Mouse (Mus musculus) embryonic facial prominence, embryonic 12.5 days (tissue): ENCODE results near the gene Ctsf. TPM values are rescaled to one million over a fixed set of nuclear protein-coding genes. Genes with fewer than 3 reads are reported as not detected.
"Not testable (repeated sequence)": the region's sequence is repeated elsewhere in the genome, so short reads cannot be mapped to it uniquely, and the experiment has no call there.

Source experiments
- ATAC-seq: fragments of 200-750 bp; cut with Nextera tagmentation; 2 replicates; pipeline ENCODE4 v1.8.0; 2017; ENCODE audit not compliant: insufficient number of reproducible peaks, insufficient read depth, low FRiP score, low TSS enrichment
- H3K27ac ChIP-seq: fragments of 300-500 bp; sonication (generic); 2 replicates; pipeline ENCODE4 v1.5.1; 2016; ENCODE audit warnings: mild to moderate bottlenecking
- H3K27me3 ChIP-seq: fragments of 300-500 bp; sonication (generic); 2 replicates; pipeline ENCODE4 v1.6.1; 2016; ENCODE audit warnings: mild to moderate bottlenecking, moderate library complexity
- H3K36me3 ChIP-seq: fragments of 300-500 bp; sonication (generic); 2 replicates; pipeline ENCODE4 v1.6.1; 2016; ENCODE audit warnings: mild to moderate bottlenecking
- H3K4me1 ChIP-seq: fragments of 300-500 bp; sonication (generic); 2 replicates; pipeline ENCODE4 v1.6.1; 2016
- H3K4me2 ChIP-seq: fragments of 300-500 bp; sonication (generic); replicated peaks from 2 replicates; pipeline ENCODE4 v1.6.1; 2016; ENCODE audit warnings: mild to moderate bottlenecking, moderate library complexity
- H3K4me3 ChIP-seq: fragments of 300-500 bp; sonication (generic); 2 replicates; pipeline ENCODE4 v1.5.1; 2016; ENCODE audit warnings: mild to moderate bottlenecking
- H3K9ac ChIP-seq: fragments of 300-500 bp; sonication (generic); 2 replicates; pipeline ENCODE4 v1.6.1; 2016; ENCODE audit warnings: mild to moderate bottlenecking, moderate library complexity
- H3K9me3 ChIP-seq: fragments of 300-500 bp; sonication (generic); 2 replicates; pipeline ENCODE4 v1.6.1; 2016; ENCODE audit warnings: mild to moderate bottlenecking, moderate library complexity
- WGBS: fragments of 180-500 bp; shearing (Covaris S2); methylation state at CpG from one replicate; pipeline ENCODE4 v1.1.7; 2016; 5-methylcytosine and 5-hydroxymethylcytosine counted together
- polyA plus RNA-seq: library from polyadenylated mRNA; unstranded; fragments of >200 nt; fragmentation: Nextera tagmentation; extraction: Ambion mirVana; gene quantifications from 2 replicates; pipeline ENCODE4 v1.2.1, GENCODE M21; 2016

Gene Ctsf
- polyA plus RNA-seq, 1 experiment from 2014 or later = 45.1 TPM

GRCm38 (mm10) chr19:4855470-4855820, 515 bp downstream of the Ctsf start:
- Histone ChIP-seq H3K27me3 (no peaks in the 10 kb centered on the region), H3K4me2 (peak overlapping the region; percentile 99), H3K9me3 (no peaks in the 10 kb centered on the region), H3K27ac (0 out of 2 replicates have a peak overlapping the region, but pooled peaks have one; percentile 17), H3K4me3 (peak overlapping the region; percentile 65), H3K36me3 (peaks cover 9% of the 10 kb centered on the region; the same call in 1 of the 2 replicates), H3K9ac (peak overlapping the region; percentile 82), H3K4me1 (peaks cover 8% of the 10 kb centered on the region)
- WGBS = 2% methylated on average over 14 of the region's 14 CpGs
- ATAC-seq = 0 out of 2 replicates have a peak, but pooled peaks have one; percentile 77

DNA sequence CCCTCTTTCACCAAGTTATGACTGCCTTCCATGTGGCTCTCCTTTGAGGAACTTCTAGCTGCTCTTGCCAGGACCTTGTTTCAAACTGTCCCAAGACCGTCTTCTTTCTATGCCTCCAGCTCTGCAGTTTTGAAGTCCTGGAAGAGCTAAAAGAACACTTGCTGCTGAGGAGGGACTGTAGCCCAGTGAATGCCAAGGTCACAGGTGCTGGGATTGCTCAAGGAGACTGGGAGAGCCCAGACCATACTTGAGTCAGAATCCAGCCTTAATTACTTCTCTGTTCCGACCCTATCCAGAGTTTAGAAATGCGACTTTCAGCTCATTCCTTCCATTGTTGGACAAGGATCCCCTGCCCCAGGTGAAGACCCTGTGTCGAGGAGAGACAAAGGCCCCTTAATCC, 1.0 kb downstream of the Ctsf start:
- 63% methylated on average over 4 of the region's 4 CpGs for WGBS
- H3K27me3 ChIP-seq = no peaks in the 10 kb centered on the region
- H3K36me3 ChIP-seq = peaks cover 9% of the 10 kb centered on the region; the same call in 1 of the 2 replicates
- ATAC-seq = no peak
- H3K4me3 ChIP-seq = peak overlapping the region; percentile 65
- H3K4me1 ChIP-seq = peaks cover 8% of the 10 kb centered on the region
- H3K4me2 ChIP-seq = peak overlapping the region; percentile 99
- H3K9ac ChIP-seq = peak overlapping the region; percentile 82; the same call in 1 of the 2 replicates
- H3K27ac ChIP-seq = no peak overlapping the region
- H3K9me3 ChIP-seq = no peaks in the 10 kb centered on the region

- no peak overlapping the region for H3K4me3 ChIP-seq
- H3K9ac ChIP-seq = no peak overlapping the region; the same call in 1 of the 2 replicates
- WGBS = 75% methylated on average over 6 of the region's 6 CpGs
- no peaks in the 10 kb centered on the region for H3K27me3 ChIP-seq
- peaks cover 8% of the 10 kb centered on the region for H3K4me1 ChIP-seq
- no peak for ATAC-seq
- H3K27ac ChIP-seq = no peak overlapping the region
- H3K9me3 ChIP-seq = no peaks in the 10 kb centered on the region
- H3K4me2 ChIP-seq = no peak overlapping the region
- H3K36me3 ChIP-seq = peaks cover 9% of the 10 kb centered on the region; the same call in 1 of the 2 replicates
These were observed 4.2 kb downstream of the Ctsf start for GRCm38 (mm10) chr19:4859081-4859480.

DNA sequence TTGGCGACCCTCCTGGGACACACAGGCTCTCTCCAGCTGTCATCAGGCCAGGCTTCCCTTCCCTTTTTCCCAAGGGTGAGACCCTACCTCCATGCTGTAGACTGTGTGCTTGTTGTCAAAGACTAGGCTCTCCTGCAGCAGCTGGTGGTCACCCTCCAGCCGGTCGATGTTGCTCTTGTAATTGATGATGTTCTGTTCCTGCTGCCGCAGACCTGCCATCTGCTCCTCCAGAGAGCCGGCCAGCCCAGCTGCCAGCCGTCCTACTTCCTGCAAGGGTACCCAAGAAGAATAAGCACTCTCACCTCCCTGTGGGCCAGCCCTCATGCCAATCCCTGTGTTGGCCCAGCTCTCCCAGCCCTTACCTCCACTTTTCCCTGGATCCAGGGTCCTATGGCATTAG, 8.1 kb downstream of the Ctsf start:
- Histone ChIP-seq H3K36me3 (peaks cover 4% of the 10 kb centered on the region; the same call in 1 of the 2 replicates), H3K27me3 (peaks cover 12% of the 10 kb centered on the region), H3K9ac (no peak overlapping the region), H3K4me2 (no peak overlapping the region), H3K4me1 (no peaks in the 10 kb centered on the region), H3K9me3 (no peaks in the 10 kb centered on the region), H3K4me3 (no peak overlapping the region), H3K27ac (no peak overlapping the region)
- WGBS = 77% methylated on average over 6 of the region's 6 CpGs
- ATAC-seq = no peak

- peak overlapping the region; percentile 14; the same call in 1 of the 2 replicates for H3K4me2 ChIP-seq
These were observed 10.2 kb downstream of the Ctsf start for GRCm38 (mm10) chr19:4865147-4865546.

DNA sequence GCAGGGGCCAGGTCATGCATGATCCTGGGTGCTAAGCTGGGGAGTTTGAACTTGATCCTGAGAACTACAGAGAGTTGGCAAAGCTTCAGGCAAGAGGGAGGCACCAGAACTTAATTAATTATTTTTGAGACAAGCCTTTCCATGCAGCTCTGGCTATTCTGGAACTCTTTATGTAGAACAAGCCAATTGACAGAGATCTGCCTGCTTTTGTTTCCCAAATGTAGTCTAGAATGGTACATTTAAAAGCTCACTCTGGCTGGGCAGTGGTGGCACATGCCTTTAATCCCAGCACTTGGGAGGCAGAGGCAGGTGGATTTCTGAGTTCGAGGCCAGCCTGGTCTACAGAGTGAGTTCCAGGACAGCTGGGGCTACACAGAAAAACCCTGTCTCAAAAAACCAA, 19.7 kb downstream of the Ctsf start:
- not testable (repeated sequence) for H3K27me3 ChIP-seq, H3K9me3 ChIP-seq, H3K9ac ChIP-seq, H3K36me3 ChIP-seq, H3K4me3 ChIP-seq, H3K4me2 ChIP-seq, ATAC-seq, H3K27ac ChIP-seq
- H3K4me1 ChIP-seq = peaks cover 14% of the 10 kb centered on the region; the same call in 1 of the 2 replicates
- WGBS = 70% methylated on average over 1 of the region's 1 CpGs

More at GRCm38 (mm10) chr19:4865147-4865546, 10.2 kb downstream of the Ctsf start:
- Histone ChIP-seq H3K27me3 (peaks cover 18% of the 10 kb centered on the region), H3K9ac (no peak overlapping the region), H3K4me1 (no peaks in the 10 kb centered on the region), H3K36me3 (no peaks in the 10 kb centered on the region), H3K9me3 (no peaks in the 10 kb centered on the region), H3K27ac (no peak overlapping the region), H3K4me3 (no peak overlapping the region)
- ATAC-seq = no peak
- 5% methylated on average over 17 of the region's 17 CpGs for WGBS

DNA sequence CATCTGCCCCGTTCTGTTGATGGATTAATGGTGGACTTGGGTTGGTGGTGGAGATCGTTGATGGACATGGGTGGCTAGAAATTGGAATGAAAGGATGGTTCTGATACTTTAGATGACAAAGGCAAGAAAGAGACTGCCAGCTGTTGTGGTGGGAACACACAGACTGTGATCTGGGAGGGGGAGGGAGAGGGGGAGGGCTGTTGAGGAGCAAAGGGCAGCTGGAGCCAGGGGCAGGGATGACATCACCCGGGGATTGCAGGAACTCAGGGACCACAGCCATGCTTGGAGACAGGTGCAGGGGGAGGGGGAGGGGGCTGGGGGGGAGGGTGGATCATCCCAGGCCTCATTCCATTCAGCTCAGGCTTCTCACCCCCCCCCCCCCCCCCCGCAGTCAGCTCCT, 21.3 kb downstream of the Ctsf start:
- peaks cover 14% of the 10 kb centered on the region; the same call in 1 of the 2 replicates for H3K4me1 ChIP-seq
- no peak overlapping the region for H3K27ac ChIP-seq
- no peak overlapping the region for H3K4me3 ChIP-seq
- no peak for ATAC-seq
- no peaks in the 10 kb centered on the region for H3K27me3 ChIP-seq
- 66% methylated on average over 3 of the region's 4 CpGs for WGBS
- no peak overlapping the region for H3K9ac ChIP-seq
- no peaks in the 10 kb centered on the region for H3K9me3 ChIP-seq
- H3K36me3 ChIP-seq = no peaks in the 10 kb centered on the region
- no peak overlapping the region for H3K4me2 ChIP-seq

DNA sequence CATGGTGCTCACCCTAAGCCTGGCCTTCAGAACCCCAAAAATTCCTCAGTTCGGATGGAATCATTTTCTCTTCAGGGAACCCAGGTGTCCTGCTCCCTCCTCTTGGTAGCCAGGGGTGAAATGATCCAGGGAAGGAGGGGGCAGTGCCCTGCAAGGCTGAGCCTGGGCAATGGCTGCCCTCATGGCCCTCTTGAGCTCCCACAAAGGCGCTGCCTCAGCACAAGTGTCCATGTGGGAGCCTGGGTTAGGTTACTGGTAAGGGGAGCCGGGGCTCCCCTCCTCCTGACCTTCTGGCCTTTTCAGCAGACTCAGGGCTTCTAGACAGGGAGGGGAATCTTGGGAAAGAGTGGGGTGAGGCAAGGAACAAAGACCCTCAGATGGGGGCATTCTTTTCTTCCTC, 21.8 kb downstream of the Ctsf start:
- Histone ChIP-seq H3K9ac (no peak overlapping the region), H3K4me2 (no peak overlapping the region), H3K27ac (no peak overlapping the region), H3K36me3 (no peaks in the 10 kb centered on the region), H3K4me3 (no peak overlapping the region), H3K27me3 (no peaks in the 10 kb centered on the region), H3K4me1 (peaks cover 14% of the 10 kb centered on the region; the same call in 1 of the 2 replicates), H3K9me3 (no peaks in the 10 kb centered on the region)
- ATAC-seq = no peak
- WGBS = 70% methylated on average over 3 of the region's 3 CpGs

DNA sequence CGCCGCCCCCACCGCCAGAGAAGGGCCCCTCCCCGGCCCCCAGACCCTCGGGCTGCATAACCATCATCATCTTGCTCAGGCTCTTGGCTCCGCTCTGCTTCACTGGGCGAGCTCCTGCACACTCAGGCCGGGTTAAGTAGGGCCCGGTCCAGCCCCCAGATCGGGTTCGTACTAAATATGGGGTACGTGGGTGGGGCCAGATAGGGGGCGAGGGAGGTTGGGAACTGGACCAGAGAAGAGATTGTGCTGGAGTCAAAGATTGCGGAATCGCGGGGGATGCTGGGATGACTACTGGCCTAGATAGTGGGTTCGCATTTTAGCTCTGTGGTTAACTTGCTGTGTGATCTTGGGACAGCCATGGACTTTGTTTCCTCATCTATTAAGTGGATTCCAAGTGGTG, 22.9 kb downstream of the Ctsf start, which contains the start of gene Actn3:
Gene Actn3, minus strand, starts transcription at position 125 of the 400 bp plus-strand sequence.
- 4% methylated on average over 17 of the region's 17 CpGs for WGBS
- no peak; the same call in 1 of the 2 replicates for ATAC-seq
- peak within 1 kb of the TSS; percentile 74 for H3K27ac ChIP-seq

DNA sequence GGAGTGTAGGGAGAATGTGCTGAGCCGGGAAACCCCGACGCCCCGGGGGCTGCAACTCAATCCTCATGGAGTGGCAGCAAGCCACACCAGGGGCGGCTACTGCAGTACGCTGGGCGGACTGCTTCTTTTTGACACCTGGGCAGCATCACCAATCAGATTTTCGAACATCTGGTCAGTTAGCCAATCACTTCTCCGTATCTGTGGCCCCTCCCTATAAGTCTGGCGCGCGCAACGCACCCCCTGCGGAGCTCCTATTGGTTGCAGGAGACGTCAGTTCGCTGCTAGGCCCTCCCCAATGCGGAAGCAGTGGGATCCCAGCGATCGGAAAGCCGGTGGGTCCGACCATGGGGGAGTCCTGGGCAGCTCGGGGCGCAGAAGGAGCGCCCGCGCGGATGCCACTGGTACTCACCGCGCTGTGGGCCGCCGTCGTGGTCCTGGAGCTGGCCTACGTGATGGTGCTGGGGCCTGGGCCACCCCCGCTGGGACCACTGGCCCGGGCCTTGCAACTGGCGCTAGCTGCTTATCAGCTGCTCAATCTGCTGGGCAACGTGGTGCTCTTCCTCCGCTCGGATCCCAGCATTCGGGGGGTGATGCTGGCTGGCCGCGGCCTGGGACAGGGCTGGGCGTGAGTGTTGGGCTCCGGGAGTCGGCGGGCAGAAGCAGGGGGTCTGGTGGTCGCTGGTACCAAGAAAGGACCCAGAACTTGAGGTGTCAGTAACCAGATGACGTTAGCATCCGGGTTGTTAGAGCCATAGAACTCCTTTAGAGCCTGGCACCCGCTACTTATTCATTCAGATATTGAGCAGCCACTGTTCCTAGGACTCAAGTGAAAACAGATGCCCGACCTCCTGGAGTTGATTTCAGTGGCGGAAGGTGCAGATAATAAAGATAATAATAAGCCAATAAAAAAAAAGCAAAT, 23.7 kb downstream of the Ctsf start, which contains the start of gene Zdhhc24:
Gene Zdhhc24, plus strand, starts transcription at position 264 of the 919 bp plus-strand sequence.
- WGBS = 1% methylated on average over 52 of the region's 52 CpGs
- peak; percentile 93 for ATAC-seq
- Histone ChIP-seq H3K9ac (peak within 1 kb of the TSS; percentile 75), H3K4me3 (peak within 1 kb of the TSS; percentile 86), H3K4me2 (peak within 1 kb of the TSS; percentile 97), H3K27ac (peak within 1 kb of the TSS; percentile 74), H3K4me1 (peaks cover 14% of the 10 kb centered on the region; the same call in 1 of the 2 replicates), H3K9me3 (no peaks in the 10 kb centered on the region), H3K36me3 (no peaks in the 10 kb centered on the region), H3K27me3 (no peaks in the 10 kb centered on the region)

More for the DNA sequence above, 22.9 kb downstream of the Ctsf start, which contains the start of gene Actn3:
- H3K9me3 ChIP-seq = no peaks in the 10 kb centered on the region
- no peaks in the 10 kb centered on the region for H3K36me3 ChIP-seq
- peak within 1 kb of the TSS; percentile 75 for H3K9ac ChIP-seq
- peak within 1 kb of the TSS; percentile 86 for H3K4me3 ChIP-seq
- H3K4me2 ChIP-seq = peak within 1 kb of the TSS; percentile 97
- H3K27me3 ChIP-seq = no peaks in the 10 kb centered on the region
- peaks cover 14% of the 10 kb centered on the region; the same call in 1 of the 2 replicates for H3K4me1 ChIP-seq

DNA sequence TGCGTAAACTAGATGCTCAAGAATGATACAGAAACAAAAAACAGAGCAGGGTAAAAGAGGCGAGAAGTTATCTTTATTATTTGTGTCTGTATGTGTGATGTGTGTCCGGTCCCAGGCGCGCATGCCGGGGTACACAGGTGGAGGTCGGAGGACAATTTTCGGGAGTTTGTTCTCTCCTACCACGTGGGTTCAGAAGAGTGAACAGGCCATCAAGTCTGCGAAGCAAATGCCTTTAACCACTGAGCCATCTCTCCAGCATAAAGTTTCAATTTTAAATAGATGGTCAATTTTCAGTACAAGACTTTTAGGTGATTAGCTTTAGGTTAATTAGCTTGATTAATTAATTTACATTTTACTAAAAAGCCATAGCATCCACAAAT, 24.4 kb downstream of the Ctsf start:
- Histone ChIP-seq H3K9me3 (no peaks in the 10 kb centered on the region), H3K4me2 (peak overlapping the region; percentile 97), H3K9ac (peak overlapping the region; percentile 75; the same call in 1 of the 2 replicates), H3K27ac (no peak overlapping the region), H3K27me3 (no peaks in the 10 kb centered on the region), H3K36me3 (no peaks in the 10 kb centered on the region), H3K4me1 (peaks cover 14% of the 10 kb centered on the region; the same call in 1 of the 2 replicates), H3K4me3 (peak overlapping the region; percentile 86)
- WGBS = 50% methylated on average over 10 of the region's 10 CpGs
- no peak for ATAC-seq
